Mouse (Mus musculus) brain, embryonic 18.5 days (tissue): ENCODE data around the gene Slc39a13.

Source experiments
- DNase-seq: peaks from one replicate; pipeline ENCODE4 v3.0.0-alpha.2; 2012; ENCODE audit warnings: low read depth, low spot score

The Slc39a13 gene

GRCm38 (mm10) chr2:91090208-91090607, 20.0 kb upstream of the Slc39a13 start:
- DNase-seq = no peak

- no peak for DNase-seq
These were observed 18.8 kb upstream of the Slc39a13 start for GRCm38 (mm10) chr2:91088987-91089386.

GRCm38 (mm10) chr2:91087453-91087852, 17.2 kb upstream of the Slc39a13 start:
- no peak for DNase-seq

GRCm38 (mm10) chr2:91086392-91087237, 16.4 kb upstream of the Slc39a13 start:
- no peak for DNase-seq

GRCm38 (mm10) chr2:91085494-91086391, 15.5 kb upstream of the Slc39a13 start:
- DNase-seq = no peak

- no peak for DNase-seq
These were observed 14.1 kb upstream of the Slc39a13 start for GRCm38 (mm10) chr2:91084179-91084820.

- DNase-seq = no peak
These were observed 13.2 kb upstream of the Slc39a13 start for GRCm38 (mm10) chr2:91083366-91083940.

GRCm38 (mm10) chr2:91082844-91083243, 12.6 kb upstream of the Slc39a13 start:
- DNase-seq = no peak

GRCm38 (mm10) chr2:91081775-91082695, 11.8 kb upstream of the Slc39a13 start, which contains the start of gene Spi1:
Gene Spi1 (plus strand): TSS chr2:91082390.
- no peak for DNase-seq

GRCm38 (mm10) chr2:91080784-91081513, 10.7 kb upstream of the Slc39a13 start:
- DNase-seq = no peak

- no peak for DNase-seq
These were observed 8.8 kb upstream of the Slc39a13 start for GRCm38 (mm10) chr2:91079026-91079384.

- no peak for DNase-seq
These were observed 8.3 kb upstream of the Slc39a13 start for GRCm38 (mm10) chr2:91078314-91079025.

- no peak for DNase-seq
These were observed 7.7 kb upstream of the Slc39a13 start for GRCm38 (mm10) chr2:91077957-91078313.

GRCm38 (mm10) chr2:91072092-91072491, 1.9 kb upstream of the Slc39a13 start:
- DNase-seq = no peak

GRCm38 (mm10) chr2:91071059-91071458, 842 bp upstream of the Slc39a13 start:
- no peak for DNase-seq

GRCm38 (mm10) chr2:91069306-91070000, 764 bp downstream of the Slc39a13 start:
- no peak for DNase-seq

GRCm38 (mm10) chr2:91068872-91069165, 1.4 kb downstream of the Slc39a13 start:
- no peak for DNase-seq

GRCm38 (mm10) chr2:91068162-91068871, 1.9 kb downstream of the Slc39a13 start:
- DNase-seq = no peak
